Mouse (Mus musculus): ENCODE measurements around the gene Prkg1.

- TF ChIP-seq CTCF (IDR thresholded peaks at IDR 0.05; ENCODE audit: borderline replicate concordance, insufficient read depth, low read depth, low read length): no peak
- no peak for TF ChIP-seq POLR2A (IDR thresholded peaks at IDR 0.05; ENCODE audit: borderline replicate concordance, insufficient read depth, low read length)
Observed at GRCm38 (mm10) chr19:31671726-31672125, 93.1 kb downstream of the Prkg1 start.

Data from cerebellum, adult 2 months (tissue).